Mouse (Mus musculus): Measurements from ENCODE around the gene Chst15. TPM values are rescaled to one million over a fixed set of nuclear protein-coding genes. Genes with fewer than 3 reads are reported as not detected.

The Chst15 gene
- polyA plus RNA-seq, 1 experiment from 2014 or later: 5.9 TPM

DNA sequence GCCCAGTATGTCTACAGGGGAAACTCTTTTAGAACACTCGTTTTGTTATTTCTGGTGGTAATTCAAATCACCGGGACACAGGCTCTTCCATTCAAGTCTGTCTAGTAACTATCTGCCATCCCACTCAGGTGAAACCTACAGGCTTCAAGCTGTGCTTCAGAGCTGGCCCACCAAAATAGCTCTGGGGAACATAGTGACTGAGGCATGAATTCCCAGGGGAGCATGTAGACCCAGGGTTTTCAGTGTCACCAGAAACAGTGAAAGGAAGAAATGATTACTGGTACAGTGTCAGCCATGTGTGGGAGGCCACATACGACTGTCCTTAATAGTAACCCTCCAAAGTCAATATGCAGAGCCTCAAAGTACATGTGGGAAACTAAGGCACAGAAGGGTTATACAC is 34.9 kb downstream of the Chst15 start:
- Histone ChIP-seq H3K9ac (ENCODE audit: low read depth, low read length) (no peak overlapping the region), H3K4me1 (ENCODE audit: control insufficient read depth, low read depth, low read length) (peaks cover 8% of the 10 kb centered on the region), H3K9me3 (replicated peaks; ENCODE audit: control insufficient read depth, low read length) (no peaks in the 10 kb centered on the region), H3K36me3 (ENCODE audit: control insufficient read depth, insufficient read depth) (no peaks in the 10 kb centered on the region), H3K27me3 (ENCODE audit: control insufficient read depth, insufficient read depth, low read depth, low read length) (no peaks in the 10 kb centered on the region), H3K4me3 (ENCODE audit: low read depth, low read length) (no peak overlapping the region), H3K27ac (ENCODE audit: low read length) (no peak overlapping the region), H3K4me2 (ENCODE audit: low read depth, low read length) (no peak overlapping the region)
- no peak for ATAC-seq (ENCODE audit: low read depth)
- 70% methylated on average over 3 of the region's 3 CpGs for WGBS (ENCODE audit: insufficient replicate concordance)

DNA sequence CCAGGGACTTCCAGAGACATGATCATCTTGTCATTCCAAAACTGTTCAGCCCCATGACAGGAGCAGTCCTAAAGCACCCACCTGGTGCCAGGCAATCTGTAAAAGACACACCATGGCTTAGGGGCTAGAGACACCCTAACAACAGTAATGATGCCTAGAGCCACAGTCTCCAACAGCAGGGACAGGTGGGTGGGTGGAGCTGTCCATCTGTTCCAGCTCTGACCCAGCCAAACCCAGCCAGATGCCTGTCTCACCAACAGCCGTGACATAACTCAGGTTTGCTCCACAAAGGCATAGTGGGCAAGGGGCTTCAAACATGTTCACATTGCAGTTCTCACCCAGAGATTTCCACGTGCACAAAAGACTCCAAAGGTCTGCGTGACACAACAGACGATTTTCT is 35.3 kb downstream of the Chst15 start:
- Histone ChIP-seq H3K27me3 (ENCODE audit: control insufficient read depth, insufficient read depth, low read depth, low read length) (no peaks in the 10 kb centered on the region), H3K27ac (ENCODE audit: low read length) (no peak overlapping the region), H3K4me1 (ENCODE audit: control insufficient read depth, low read depth, low read length) (peaks cover 4% of the 10 kb centered on the region), H3K4me3 (ENCODE audit: low read depth, low read length) (no peak overlapping the region), H3K9me3 (replicated peaks; ENCODE audit: control insufficient read depth, low read length) (no peaks in the 10 kb centered on the region), H3K4me2 (ENCODE audit: low read depth, low read length) (no peak overlapping the region), H3K9ac (ENCODE audit: low read depth, low read length) (no peak overlapping the region), H3K36me3 (ENCODE audit: control insufficient read depth, insufficient read depth) (no peaks in the 10 kb centered on the region)
- 66% methylated on average over 4 of the region's 4 CpGs for WGBS (ENCODE audit: insufficient replicate concordance)
- no peak for ATAC-seq (ENCODE audit: low read depth)

GRCm38 (mm10) chr7:132278658-132279057 is 38.4 kb downstream of the Chst15 start:
- H3K4me2 ChIP-seq (ENCODE audit: low read depth, low read length): no peak overlapping the region
- H3K4me1 ChIP-seq (ENCODE audit: control insufficient read depth, low read depth, low read length): no peaks in the 10 kb centered on the region; the same call in 1 of the 2 replicates
- no peaks in the 10 kb centered on the region for H3K27me3 ChIP-seq (ENCODE audit: control insufficient read depth, insufficient read depth, low read depth, low read length)
- 0 out of 2 replicates have a peak, but pooled peaks have one; percentile 16 for ATAC-seq (ENCODE audit: low read depth)
- H3K9ac ChIP-seq (ENCODE audit: low read depth, low read length): no peak overlapping the region
- no peaks in the 10 kb centered on the region for H3K36me3 ChIP-seq (ENCODE audit: control insufficient read depth, insufficient read depth)
- no peaks in the 10 kb centered on the region for H3K9me3 ChIP-seq (replicated peaks; ENCODE audit: control insufficient read depth, low read length)
- H3K4me3 ChIP-seq (ENCODE audit: low read depth, low read length): no peak overlapping the region
- 27% methylated on average over 3 of the region's 3 CpGs for WGBS (ENCODE audit: insufficient replicate concordance)
- no peak overlapping the region for H3K27ac ChIP-seq (ENCODE audit: low read length)

DNA sequence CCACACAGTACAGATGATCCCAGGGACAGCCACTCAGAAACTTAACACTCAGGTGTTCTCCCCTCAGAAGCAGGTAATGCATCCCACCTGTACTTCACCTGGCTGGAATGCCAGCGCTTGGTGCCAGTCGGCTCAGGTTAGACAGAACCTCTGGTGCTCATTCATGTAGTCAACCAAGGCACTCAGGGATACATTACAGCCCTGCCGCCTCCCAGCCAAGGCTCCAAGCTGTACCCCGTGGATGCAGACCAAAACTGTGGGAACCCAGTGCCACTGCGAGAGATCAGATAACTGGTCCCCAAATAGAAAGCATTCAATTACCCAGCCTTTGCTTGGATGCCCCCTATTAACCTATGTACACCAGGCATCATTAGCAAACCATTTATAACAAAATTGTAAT is 40.7 kb downstream of the Chst15 start:
- no peak overlapping the region for H3K9ac ChIP-seq (ENCODE audit: low read depth, low read length)
- 76% methylated on average over 5 of the region's 5 CpGs for WGBS (ENCODE audit: insufficient replicate concordance)
- no peak for ATAC-seq (ENCODE audit: low read depth)

DNA sequence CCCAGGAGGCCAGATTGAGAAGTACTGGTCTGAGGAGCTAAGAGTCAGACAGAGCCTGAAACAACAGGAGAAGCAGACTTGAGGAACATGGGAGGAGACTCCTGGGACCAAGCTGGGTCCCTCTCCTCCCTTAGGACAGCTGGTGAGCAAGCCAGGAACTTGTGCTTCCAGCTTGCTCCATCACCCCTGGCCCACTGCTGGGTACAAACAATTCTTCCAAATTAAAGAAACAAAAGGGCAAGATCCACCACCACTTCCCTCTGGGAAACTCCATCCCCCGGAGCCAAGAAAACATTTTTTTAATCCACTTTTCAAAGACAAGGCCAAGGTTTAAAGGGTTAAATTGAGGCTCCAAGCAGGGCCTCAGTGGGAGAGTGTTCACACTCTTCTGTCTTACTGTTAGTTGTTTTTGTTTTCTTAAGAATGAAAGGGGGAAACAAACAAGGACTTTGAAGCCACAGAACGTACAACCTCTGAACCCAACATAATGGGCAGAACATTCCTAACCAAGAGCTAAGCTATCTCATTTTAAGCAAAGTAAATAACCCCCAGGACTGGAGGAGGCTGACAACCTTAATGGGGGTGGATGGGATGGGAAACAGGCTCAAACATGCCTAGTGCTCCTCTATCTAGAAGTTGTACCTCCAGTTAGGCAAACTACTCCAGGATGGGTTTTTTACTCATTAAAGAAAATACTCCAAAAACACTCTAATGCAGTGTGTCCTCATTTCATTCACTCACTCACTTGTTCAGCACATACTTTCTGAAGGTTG is 43.1 kb downstream of the Chst15 start:
- no peaks in the 10 kb centered on the region for H3K36me3 ChIP-seq (ENCODE audit: control insufficient read depth, insufficient read depth)
- H3K27me3 ChIP-seq (ENCODE audit: control insufficient read depth, insufficient read depth, low read depth, low read length): no peaks in the 10 kb centered on the region
- H3K4me1 ChIP-seq (ENCODE audit: control insufficient read depth, low read depth, low read length): no peaks in the 10 kb centered on the region
- no peak overlapping the region for H3K4me3 ChIP-seq (ENCODE audit: low read depth, low read length)
- H3K9me3 ChIP-seq (replicated peaks; ENCODE audit: control insufficient read depth, low read length): no peaks in the 10 kb centered on the region
- H3K27ac ChIP-seq (ENCODE audit: low read length): no peak overlapping the region
- no peak for ATAC-seq (ENCODE audit: low read depth)
- no peak overlapping the region for H3K4me2 ChIP-seq (ENCODE audit: low read depth, low read length)
- 73% methylated on average over 2 of the region's 2 CpGs for WGBS (ENCODE audit: insufficient replicate concordance)
- H3K9ac ChIP-seq (ENCODE audit: low read depth, low read length): no peak overlapping the region

More for the DNA sequence above, 40.7 kb downstream of the Chst15 start:
- Histone ChIP-seq H3K4me3 (ENCODE audit: low read depth, low read length) (no peak overlapping the region), H3K27ac (ENCODE audit: low read length) (no peak overlapping the region), H3K4me1 (ENCODE audit: control insufficient read depth, low read depth, low read length) (no peaks in the 10 kb centered on the region), H3K36me3 (ENCODE audit: control insufficient read depth, insufficient read depth) (no peaks in the 10 kb centered on the region), H3K27me3 (ENCODE audit: control insufficient read depth, insufficient read depth, low read depth, low read length) (no peaks in the 10 kb centered on the region), H3K4me2 (ENCODE audit: low read depth, low read length) (no peak overlapping the region), H3K9me3 (replicated peaks; ENCODE audit: control insufficient read depth, low read length) (no peaks in the 10 kb centered on the region)

GRCm38 (mm10) chr7:132272984-132273383 is 44.0 kb downstream of the Chst15 start:
- H3K4me3 ChIP-seq (ENCODE audit: low read depth, low read length): no peak overlapping the region
- no peak overlapping the region for H3K9ac ChIP-seq (ENCODE audit: low read depth, low read length)
- 77% methylated on average over 5 of the region's 5 CpGs for WGBS (ENCODE audit: insufficient replicate concordance)
- H3K27ac ChIP-seq (ENCODE audit: low read length): no peak overlapping the region
- no peaks in the 10 kb centered on the region for H3K9me3 ChIP-seq (replicated peaks; ENCODE audit: control insufficient read depth, low read length)
- H3K36me3 ChIP-seq (ENCODE audit: control insufficient read depth, insufficient read depth): no peaks in the 10 kb centered on the region
- H3K4me1 ChIP-seq (ENCODE audit: control insufficient read depth, low read depth, low read length): no peaks in the 10 kb centered on the region
- H3K4me2 ChIP-seq (ENCODE audit: low read depth, low read length): no peak overlapping the region
- no peak for ATAC-seq (ENCODE audit: low read depth)
- H3K27me3 ChIP-seq (ENCODE audit: control insufficient read depth, insufficient read depth, low read depth, low read length): no peaks in the 10 kb centered on the region

GRCm38 (mm10) chr7:132270364-132270763 is 46.7 kb downstream of the Chst15 start:
- Histone ChIP-seq H3K36me3 (ENCODE audit: control insufficient read depth, insufficient read depth) (no peaks in the 10 kb centered on the region), H3K4me2 (ENCODE audit: low read depth, low read length) (no peak overlapping the region), H3K4me3 (ENCODE audit: low read depth, low read length) (no peak overlapping the region), H3K27me3 (ENCODE audit: control insufficient read depth, insufficient read depth, low read depth, low read length) (no peaks in the 10 kb centered on the region), H3K27ac (ENCODE audit: low read length) (no peak overlapping the region), H3K9ac (ENCODE audit: low read depth, low read length) (no peak overlapping the region), H3K9me3 (replicated peaks; ENCODE audit: control insufficient read depth, low read length) (no peaks in the 10 kb centered on the region), H3K4me1 (ENCODE audit: control insufficient read depth, low read depth, low read length) (no peaks in the 10 kb centered on the region)
- WGBS (ENCODE audit: insufficient replicate concordance): 58% methylated on average over 8 of the region's 8 CpGs
- ATAC-seq (ENCODE audit: low read depth): no peak

DNA sequence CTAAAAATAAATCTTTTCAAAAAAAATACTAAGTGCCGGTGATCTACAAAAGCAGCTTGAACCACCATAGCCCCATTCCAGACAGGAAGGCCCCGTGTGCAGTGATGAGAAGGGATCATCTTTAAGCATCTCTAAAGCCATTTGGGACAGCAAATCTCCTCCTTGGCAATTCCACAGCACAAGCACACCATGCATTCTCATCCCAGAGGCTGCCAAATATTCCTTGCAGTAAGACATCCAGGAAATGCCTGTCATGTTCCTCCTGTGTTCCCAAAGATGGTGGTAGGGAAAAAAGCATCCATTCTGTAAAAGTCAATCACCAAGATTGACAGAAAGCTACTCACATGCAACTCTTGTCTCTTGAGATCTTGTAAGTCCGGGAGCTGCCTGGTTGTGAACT is 47.4 kb downstream of the Chst15 start:
- no peaks in the 10 kb centered on the region for H3K36me3 ChIP-seq (ENCODE audit: control insufficient read depth, insufficient read depth)
- no peaks in the 10 kb centered on the region for H3K4me1 ChIP-seq (ENCODE audit: control insufficient read depth, low read depth, low read length)
- no peak overlapping the region for H3K27ac ChIP-seq (ENCODE audit: low read length)
- no peaks in the 10 kb centered on the region for H3K9me3 ChIP-seq (replicated peaks; ENCODE audit: control insufficient read depth, low read length)
- H3K4me2 ChIP-seq (ENCODE audit: low read depth, low read length): no peak overlapping the region
- ATAC-seq (ENCODE audit: low read depth): no peak
- H3K27me3 ChIP-seq (ENCODE audit: control insufficient read depth, insufficient read depth, low read depth, low read length): no peaks in the 10 kb centered on the region
- no peak overlapping the region for H3K4me3 ChIP-seq (ENCODE audit: low read depth, low read length)
- 69% methylated on average over 3 of the region's 3 CpGs for WGBS (ENCODE audit: insufficient replicate concordance)
- no peak overlapping the region for H3K9ac ChIP-seq (ENCODE audit: low read depth, low read length)

DNA sequence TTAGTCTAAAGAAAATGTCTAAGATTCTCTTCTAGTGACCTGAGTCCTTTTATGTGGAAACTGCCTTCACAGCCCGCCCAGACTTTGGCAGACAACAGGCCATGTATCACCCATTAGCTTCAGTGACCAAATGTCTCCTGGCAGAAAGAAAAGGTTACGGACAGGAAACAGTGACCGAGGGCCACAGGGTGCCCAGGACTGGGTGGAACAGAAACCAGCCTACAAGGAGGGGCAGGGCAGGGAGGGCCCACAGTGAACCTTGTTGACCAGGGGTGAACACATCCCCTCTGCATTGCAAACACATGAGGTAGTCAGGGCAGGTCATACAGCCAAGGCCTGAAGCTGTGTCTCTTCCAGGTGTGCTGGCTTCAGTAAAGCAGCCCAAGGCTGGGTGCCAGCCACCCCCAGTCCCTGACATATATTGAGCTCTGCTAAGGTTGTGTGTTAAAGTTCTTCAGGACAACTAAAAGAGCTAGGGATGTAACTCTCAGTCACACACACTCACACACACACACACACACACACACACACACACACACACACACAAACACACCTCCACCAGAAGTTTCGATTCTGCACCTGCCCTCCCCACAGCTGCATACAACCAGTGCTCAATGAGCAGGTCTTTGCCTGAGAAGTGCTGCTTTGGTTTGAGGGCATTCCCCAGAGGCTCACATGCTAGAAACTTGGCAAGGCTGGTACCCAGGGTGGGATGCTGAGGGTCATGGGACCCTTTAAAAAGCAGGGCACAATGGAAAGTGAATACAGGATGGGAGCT is 49.1 kb downstream of the Chst15 start:
- Histone ChIP-seq H3K27ac (ENCODE audit: low read length) (no peak overlapping the region), H3K36me3 (ENCODE audit: control insufficient read depth, insufficient read depth) (no peaks in the 10 kb centered on the region), H3K9ac (ENCODE audit: low read depth, low read length) (no peak overlapping the region), H3K4me1 (ENCODE audit: control insufficient read depth, low read depth, low read length) (peaks cover 4% of the 10 kb centered on the region), H3K4me3 (ENCODE audit: low read depth, low read length) (no peak overlapping the region), H3K4me2 (ENCODE audit: low read depth, low read length) (no peak overlapping the region), H3K9me3 (replicated peaks; ENCODE audit: control insufficient read depth, low read length) (no peaks in the 10 kb centered on the region), H3K27me3 (ENCODE audit: control insufficient read depth, insufficient read depth, low read depth, low read length) (no peaks in the 10 kb centered on the region)
- ATAC-seq (ENCODE audit: low read depth): no peak
- WGBS (ENCODE audit: insufficient replicate concordance): 69% methylated on average over 4 of the region's 4 CpGs

Data from liver, embryonic 16.5 days (tissue).